Mouse (Mus musculus) myocyte (in vitro differentiated cells): Measurements from ENCODE around the gene Lrrc36. TPM values are rescaled to one million over a fixed set of nuclear protein-coding genes. Genes with fewer than 3 reads are reported as not detected.

Source experiments
- H3K27me3 ChIP-seq: one replicate; pipeline ENCODE4 v1.6.1; 2011; ENCODE audit not compliant: control insufficient read depth, insufficient read depth, insufficient read length
- H3K36me3 ChIP-seq: one replicate; pipeline ENCODE4 v1.6.1; 2011; ENCODE audit not compliant: control insufficient read depth, insufficient read depth
- H3K4me2 ChIP-seq: one replicate; pipeline ENCODE4 v1.6.1; 2011; ENCODE audit warnings: low read depth, control low read depth
- H3K4me3 ChIP-seq: one replicate; pipeline ENCODE4 v1.5.1; 2011; ENCODE audit warnings: mild to moderate bottlenecking, control low read depth, moderate library complexity
- H3K79me2 ChIP-seq: one replicate; pipeline ENCODE4 v1.6.1; 2011; ENCODE audit not compliant: control insufficient read depth, insufficient read depth
- H3ac ChIP-seq: one replicate; pipeline ENCODE4 v1.6.1; 2011; ENCODE audit not compliant: control insufficient read depth, insufficient read length
- CEBPB ChIP-seq: IDR thresholded peaks from 2 replicates; pipeline ENCODE4 v1.6.1; 2011; ENCODE audit warnings: mild to moderate bottlenecking, moderate library complexity; ENCODE audit not compliant: poor library complexity, insufficient read depth, severe bottlenecking
- E2F4 ChIP-seq: IDR thresholded peaks from one replicate; pipeline ENCODE4 v1.6.1; 2011; ENCODE audit warnings: mild to moderate bottlenecking, control low read depth, moderate library complexity; ENCODE audit not compliant: insufficient read depth
- MAX ChIP-seq: IDR thresholded peaks from one replicate; pipeline ENCODE4 v1.6.1; 2011; ENCODE audit warnings: low read depth, mild to moderate bottlenecking, control low read depth
- MYOD1 ChIP-seq, 3 experiments: IDR thresholded peaks; one replicate each; pipeline ENCODE4 v1.6.1; 2011; ENCODE audit warnings: control low read depth in 2 of 3, low read depth in 2 of 3, mild to moderate bottlenecking in 2 of 3, moderate library complexity in 1 of 3; ENCODE audit not compliant: insufficient read length in 2 of 3, control insufficient read depth in 1 of 3
- MYOG ChIP-seq, 3 experiments: IDR thresholded peaks; one replicate each; pipeline ENCODE4 v1.6.1; 2011; ENCODE audit warnings: control low read depth in 2 of 3, low read depth in 2 of 3, mild to moderate bottlenecking in 2 of 3; ENCODE audit not compliant: insufficient read length in 2 of 3, control insufficient read depth in 1 of 3, insufficient read depth in 1 of 3
- POLR2A ChIP-seq: IDR thresholded peaks from one replicate; pipeline ENCODE4 v1.6.1; 2011; ENCODE audit warnings: low read depth, mild to moderate bottlenecking, control low read depth, moderate library complexity; ENCODE audit not compliant: insufficient read length
- POLR2AphosphoS2 ChIP-seq: IDR thresholded peaks from one replicate; pipeline ENCODE4 v1.6.1; 2011; ENCODE audit warnings: low read depth, control low read depth; ENCODE audit not compliant: insufficient read length
- REST ChIP-seq: IDR thresholded peaks from one replicate; pipeline ENCODE4 v1.6.1; 2011; ENCODE audit warnings: mild to moderate bottlenecking, control low read depth, moderate library complexity; ENCODE audit not compliant: insufficient read depth, insufficient read length
- SRF ChIP-seq: IDR thresholded peaks from one replicate; pipeline ENCODE4 v1.6.1; 2011; ENCODE audit warnings: low read depth; ENCODE audit not compliant: control insufficient read depth, insufficient read length
- TCF12 ChIP-seq: IDR thresholded peaks from one replicate; pipeline ENCODE4 v1.6.1; 2011; ENCODE audit warnings: mild to moderate bottlenecking, control low read depth; ENCODE audit not compliant: poor library complexity, insufficient read depth, severe bottlenecking
- TCF3 ChIP-seq: IDR thresholded peaks from one replicate; pipeline ENCODE4 v1.6.1; 2011; ENCODE audit warnings: low read depth, control low read depth; ENCODE audit not compliant: insufficient read length
- USF1 ChIP-seq: IDR thresholded peaks from one replicate; pipeline ENCODE4 v1.6.1; 2011; ENCODE audit warnings: low read depth, mild to moderate bottlenecking, control low read depth, moderate library complexity
- polyA plus RNA-seq: library from polyadenylated mRNA; unstranded; fragments of >200 nt; fragmentation: generic; extraction: Trizol; gene quantifications from one replicate; pipeline ENCODE4 v1.2.1, GENCODE M21; 2012; ENCODE audit warnings: missing spikeins

Lrrc36 gene
- polyA plus RNA-seq, 1 experiment, result not detected

DNA sequence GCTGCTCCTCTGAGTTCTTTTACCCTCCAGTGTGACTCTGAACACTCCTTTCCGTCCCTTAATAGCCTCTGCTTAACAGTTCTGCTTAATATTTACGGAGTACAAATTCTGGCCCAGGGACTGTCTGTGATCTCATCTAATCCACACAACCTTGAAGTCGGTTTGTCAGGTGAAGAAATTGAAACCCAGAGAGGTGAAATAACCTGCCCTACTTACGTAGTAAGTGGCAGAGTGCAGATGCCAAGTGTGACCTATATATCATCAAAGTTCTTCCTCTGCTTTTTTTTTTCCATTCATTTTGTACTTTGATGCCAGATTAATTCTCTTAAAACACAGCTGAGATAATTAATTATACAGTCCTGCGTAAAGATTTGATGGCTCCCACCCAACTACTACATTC, 20.8 kb downstream of the Lrrc36 start:
- H3K79me2 ChIP-seq, result no peaks in the 10 kb centered on the region
- TF ChIP-seq E2F4, result no peak
- TF ChIP-seq MYOG (IDR thresholded peaks at IDR 0.05; ENCODE audit: control insufficient read depth in 1 of 3, insufficient read depth in 1 of 3, insufficient read length in 2 of 3, low read depth in 2 of 3), result no peak
- TF ChIP-seq MAX, result no peak
- no peak for TF ChIP-seq TCF3
- no peak for TF ChIP-seq USF1
- TF ChIP-seq MYOD1 (IDR thresholded peaks at IDR 0.05; ENCODE audit: control insufficient read depth in 1 of 3, insufficient read length in 2 of 3, low read depth in 2 of 3), result no peak
- TF ChIP-seq CEBPB, result no peak
- no peak for TF ChIP-seq TCF12
- no peak for TF ChIP-seq POLR2AphosphoS2
- no peak for TF ChIP-seq SRF
- TF ChIP-seq REST, result no peak
- no peak for TF ChIP-seq POLR2A
- H3ac ChIP-seq, result no peak overlapping the region
- H3K4me3 ChIP-seq, result no peak overlapping the region
- no peak overlapping the region for H3K4me2 ChIP-seq
- peaks cover 21% of the 10 kb centered on the region for H3K27me3 ChIP-seq
- no peaks in the 10 kb centered on the region for H3K36me3 ChIP-seq

GRCm38 (mm10) chr8:105436218-105436617, 22.8 kb downstream of the Lrrc36 start:
- H3K4me3 ChIP-seq, result no peak overlapping the region
- no peak overlapping the region for H3ac ChIP-seq
- H3K36me3 ChIP-seq, result no peaks in the 10 kb centered on the region
- H3K4me2 ChIP-seq, result no peak overlapping the region
- peaks cover 10% of the 10 kb centered on the region for H3K27me3 ChIP-seq
- TF ChIP-seq REST, result no peak
- TF ChIP-seq USF1, result no peak
- no peak for TF ChIP-seq MAX
- TF ChIP-seq TCF12, result no peak
- TF ChIP-seq SRF, result no peak
- TF ChIP-seq MYOG (IDR thresholded peaks at IDR 0.05; ENCODE audit: control insufficient read depth in 1 of 3, insufficient read depth in 1 of 3, insufficient read length in 2 of 3, low read depth in 2 of 3), result no peak
- TF ChIP-seq E2F4, result no peak
- no peak for TF ChIP-seq CEBPB
- no peaks in the 10 kb centered on the region for H3K79me2 ChIP-seq

GRCm38 (mm10) chr8:105437078-105437748, 23.8 kb downstream of the Lrrc36 start:
- no peak overlapping the region for H3K4me3 ChIP-seq
- TF ChIP-seq MYOD1 (IDR thresholded peaks at IDR 0.05; ENCODE audit: control insufficient read depth in 1 of 3, insufficient read length in 2 of 3, low read depth in 2 of 3) (no peak), REST (no peak), TCF12 (no peak), SRF (no peak), E2F4 (no peak), USF1 (no peak), POLR2AphosphoS2 (no peak), CEBPB (no peak), POLR2A (no peak), MAX (no peak), TCF3 (no peak), MYOG (IDR thresholded peaks at IDR 0.05; ENCODE audit: control insufficient read depth in 1 of 3, insufficient read depth in 1 of 3, insufficient read length in 2 of 3, low read depth in 2 of 3) (no peak)
- no peak overlapping the region for H3ac ChIP-seq
- H3K36me3 ChIP-seq, result no peaks in the 10 kb centered on the region
- no peaks in the 10 kb centered on the region for H3K79me2 ChIP-seq
- no peak overlapping the region for H3K4me2 ChIP-seq
- peaks cover 10% of the 10 kb centered on the region for H3K27me3 ChIP-seq

- Histone ChIP-seq H3K4me3 (no peak overlapping the region), H3K4me2 (no peak overlapping the region), H3K36me3 (no peaks in the 10 kb centered on the region), H3ac (no peak overlapping the region), H3K79me2 (no peaks in the 10 kb centered on the region), H3K27me3 (peaks cover 8% of the 10 kb centered on the region)
- no peak for TF ChIP-seq POLR2A
- no peak for TF ChIP-seq TCF3
- no peak for TF ChIP-seq CEBPB
- no peak for TF ChIP-seq REST
- no peak for TF ChIP-seq TCF12
- TF ChIP-seq USF1, result no peak
- no peak for TF ChIP-seq MYOG (IDR thresholded peaks at IDR 0.05; ENCODE audit: control insufficient read depth in 1 of 3, insufficient read depth in 1 of 3, insufficient read length in 2 of 3, low read depth in 2 of 3)
- TF ChIP-seq POLR2AphosphoS2, result no peak
- no peak for TF ChIP-seq MYOD1 (IDR thresholded peaks at IDR 0.05; ENCODE audit: control insufficient read depth in 1 of 3, insufficient read length in 2 of 3, low read depth in 2 of 3)
- TF ChIP-seq MAX, result no peak
- no peak for TF ChIP-seq SRF
- TF ChIP-seq E2F4, result no peak
Measured at GRCm38 (mm10) chr8:105438865-105439264, 25.5 kb downstream of the Lrrc36 start.

DNA sequence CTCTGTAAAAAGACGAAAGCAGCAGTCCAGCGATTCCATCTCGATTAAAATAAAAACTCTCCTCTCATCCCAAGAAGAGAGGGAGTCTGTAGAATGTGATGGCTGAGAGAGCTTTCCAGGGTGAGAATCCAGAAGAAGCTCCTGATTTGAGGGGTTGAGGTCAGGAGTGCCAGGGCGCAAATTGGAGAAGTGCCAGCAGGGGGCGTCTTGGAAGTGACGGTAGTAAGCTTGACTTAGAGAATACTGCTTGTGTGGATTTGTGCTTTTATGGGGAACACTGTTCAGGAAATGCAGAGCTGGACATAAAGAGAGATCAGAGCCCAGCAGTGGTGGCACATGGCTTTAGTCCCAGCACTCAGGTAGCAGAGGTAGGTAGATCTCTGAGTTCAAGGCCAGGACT, 28.1 kb downstream of the Lrrc36 start:
- Histone ChIP-seq H3ac (no peak overlapping the region), H3K27me3 (peaks cover 17% of the 10 kb centered on the region), H3K36me3 (no peaks in the 10 kb centered on the region), H3K4me2 (no peak overlapping the region), H3K79me2 (no peaks in the 10 kb centered on the region), H3K4me3 (no peak overlapping the region)
- TF ChIP-seq SRF (no peak), TCF3 (no peak), REST (no peak), TCF12 (no peak), POLR2A (no peak), USF1 (no peak), POLR2AphosphoS2 (no peak), MAX (no peak), MYOD1 (IDR thresholded peaks at IDR 0.05; ENCODE audit: control insufficient read depth in 1 of 3, insufficient read length in 2 of 3, low read depth in 2 of 3) (no peak), MYOG (IDR thresholded peaks at IDR 0.05; ENCODE audit: control insufficient read depth in 1 of 3, insufficient read depth in 1 of 3, insufficient read length in 2 of 3, low read depth in 2 of 3) (no peak), CEBPB (no peak), E2F4 (no peak)
